Mouse (Mus musculus): ENCODE data around the gene Mon1a. TPM values are rescaled to one million over a fixed set of nuclear protein-coding genes. Genes with fewer than 3 reads are reported as not detected.

Mon1a gene
- total RNA-seq, 4 experiments from 2014 or later = 10.8 to 14.7 (median 11.9) TPM

DNA sequence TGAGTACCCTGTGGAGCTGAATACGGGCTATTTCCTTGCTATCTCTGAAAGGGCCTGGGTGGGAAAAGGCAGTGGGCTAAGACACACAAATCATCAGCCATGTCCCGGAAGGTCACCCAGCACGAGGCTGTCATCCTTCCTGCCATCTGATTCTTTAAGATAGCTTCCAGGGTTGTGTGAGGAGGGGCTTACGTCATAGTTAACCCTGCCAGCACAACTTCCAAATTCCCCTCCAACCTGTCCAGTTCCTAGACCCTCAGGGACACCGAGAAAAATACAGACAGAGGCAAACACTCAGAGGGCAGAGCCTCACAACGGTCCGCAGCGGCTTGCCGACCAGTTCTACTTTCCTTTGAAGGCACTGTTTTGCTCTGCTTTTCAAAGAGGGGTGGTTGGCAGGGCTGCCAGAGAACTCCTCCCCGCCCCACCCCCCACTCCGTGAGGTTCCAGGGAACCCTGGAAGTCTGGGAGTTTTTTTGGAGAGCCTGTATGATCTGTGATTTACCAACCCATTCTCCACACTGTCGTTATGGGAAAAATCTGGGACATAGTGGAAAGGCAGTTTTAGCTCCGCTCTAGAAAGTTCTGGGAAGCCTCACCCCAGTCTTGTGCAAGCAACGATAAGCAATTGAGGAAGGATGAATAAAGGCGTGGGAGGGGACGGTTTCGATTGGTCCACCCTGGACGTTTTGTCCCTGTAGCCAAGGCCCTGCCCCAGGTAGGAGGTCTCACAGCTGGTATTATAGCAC is 20.6 kb downstream of the Mon1a start:
- no peak for DNase-seq (ENCODE audit: low spot score in 2 of 2)

DNA sequence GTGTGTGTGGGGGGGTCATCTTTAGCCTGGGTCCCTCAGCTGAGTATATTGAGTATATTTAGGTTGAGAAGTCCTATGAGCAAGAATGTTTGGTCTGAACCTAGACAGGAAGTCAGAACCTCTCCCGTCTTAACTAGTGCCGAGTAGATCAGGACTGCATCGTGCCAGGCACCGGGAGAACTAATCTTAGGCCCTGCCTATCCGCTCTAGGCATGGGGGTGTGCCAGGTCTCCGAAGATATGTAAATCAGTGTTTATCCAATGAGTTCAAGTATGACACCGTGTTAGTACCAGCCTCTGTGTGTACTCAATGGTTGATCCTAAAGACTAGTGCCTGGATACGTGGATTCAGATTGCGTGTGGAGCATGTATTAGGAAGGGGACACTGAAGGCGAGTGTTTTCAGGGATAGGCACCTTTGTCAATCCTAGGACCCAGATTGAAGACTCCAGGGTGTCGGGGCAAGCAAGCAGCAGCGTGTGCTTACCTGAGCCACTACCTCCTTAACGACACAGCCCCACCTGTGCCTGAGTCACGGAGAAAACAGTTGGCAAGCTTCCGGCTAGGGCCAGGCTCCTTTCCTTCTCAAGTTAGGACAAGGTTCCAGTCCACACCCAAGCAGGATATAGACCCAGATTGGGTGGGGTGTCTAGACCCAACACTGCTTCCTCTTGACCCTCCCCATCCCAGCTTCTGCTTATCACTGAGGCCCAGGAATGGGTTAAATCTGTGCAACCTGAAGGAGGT is 22.2 kb downstream of the Mon1a start:
- DNase-seq (ENCODE audit: low spot score in 2 of 2) = no peak

GRCm38 (mm10) chr9:107914764-107915420 is 26.9 kb downstream of the Mon1a start:
- DNase-seq (ENCODE audit: low spot score in 2 of 2) = no peak

GRCm38 (mm10) chr9:107917895-107918608 is 30.1 kb downstream of the Mon1a start:
- no peak for DNase-seq (ENCODE audit: low spot score in 2 of 2)

- DNase-seq (ENCODE audit: low spot score in 2 of 2) = no peak
Measured at GRCm38 (mm10) chr9:107918884-107919283, 30.9 kb downstream of the Mon1a start.

GRCm38 (mm10) chr9:107919441-107919840 is 31.5 kb downstream of the Mon1a start:
- no peak for DNase-seq (ENCODE audit: low spot score in 2 of 2)

- peak in 1 of 2 experiments; percentile 23 for DNase-seq (ENCODE audit: low spot score in 2 of 2)
Measured at GRCm38 (mm10) chr9:107923021-107923420, 35.1 kb downstream of the Mon1a start.

DNA sequence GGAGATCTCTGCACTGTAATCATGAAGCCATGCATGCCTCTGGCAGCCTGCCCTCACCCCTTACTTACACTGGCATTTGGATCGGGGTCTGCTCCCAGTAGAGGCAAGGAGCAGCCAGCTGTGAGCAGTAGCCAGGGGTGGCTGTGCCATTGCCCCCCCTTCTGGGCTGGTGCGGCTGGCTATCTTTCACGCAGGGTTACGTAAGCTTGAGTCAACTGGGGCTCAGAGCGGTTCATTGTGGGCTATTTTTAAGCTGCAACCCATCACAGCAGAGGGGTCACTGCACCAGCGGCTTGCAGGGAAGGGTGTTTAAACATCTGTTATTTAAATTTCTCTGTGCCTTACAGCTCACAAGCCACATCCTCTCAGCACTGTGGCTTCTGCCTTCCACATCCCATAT is 36.0 kb downstream of the Mon1a start:
- peak; percentile 34 to 59 for DNase-seq (ENCODE audit: low spot score in 2 of 2)

DNA sequence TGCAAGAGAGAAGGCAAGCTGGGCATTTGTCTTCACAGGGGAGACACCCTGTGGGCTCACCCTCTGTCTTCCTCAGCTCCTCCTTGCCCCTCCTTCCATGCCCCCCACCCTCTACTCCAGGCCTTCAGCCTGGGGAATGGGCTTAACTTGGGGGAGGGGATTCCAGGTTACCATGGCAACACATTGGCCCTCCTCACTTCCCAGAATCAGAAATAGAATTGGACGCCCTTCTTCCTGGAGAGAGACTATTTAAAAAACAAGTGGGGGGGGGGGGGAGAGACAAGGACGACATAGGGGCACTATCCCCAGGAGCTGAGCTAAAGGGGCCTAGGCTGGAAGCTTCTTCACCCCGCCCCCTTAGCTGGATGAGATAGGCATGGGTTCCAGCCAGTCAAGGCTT is 37.3 kb downstream of the Mon1a start:
- no peak for DNase-seq (ENCODE audit: low spot score in 2 of 2)

- no peak for DNase-seq (ENCODE audit: low spot score in 2 of 2)
Measured at GRCm38 (mm10) chr9:107926920-107927420, 39.0 kb downstream of the Mon1a start.

DNA sequence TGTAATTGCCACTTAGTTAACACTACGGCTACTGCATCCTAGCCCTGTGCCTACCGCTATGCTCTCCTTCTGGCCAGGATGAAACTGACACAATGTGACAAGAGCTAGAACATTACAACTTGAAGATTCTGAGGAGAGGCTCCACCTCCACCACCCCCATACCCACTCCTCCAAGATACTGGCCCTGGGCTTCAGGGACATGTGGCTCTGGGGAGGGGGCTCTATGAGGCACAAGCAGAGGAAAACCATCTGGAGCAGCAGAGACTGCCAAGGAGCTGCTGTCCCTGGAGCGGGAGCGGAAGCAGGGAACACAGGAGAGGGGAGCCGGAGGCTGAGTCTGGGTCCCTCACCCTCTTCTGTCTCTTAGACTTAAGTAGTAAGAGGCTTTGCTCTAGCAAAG is 39.8 kb downstream of the Mon1a start:
- DNase-seq (ENCODE audit: low spot score in 2 of 2) = no peak

DNA sequence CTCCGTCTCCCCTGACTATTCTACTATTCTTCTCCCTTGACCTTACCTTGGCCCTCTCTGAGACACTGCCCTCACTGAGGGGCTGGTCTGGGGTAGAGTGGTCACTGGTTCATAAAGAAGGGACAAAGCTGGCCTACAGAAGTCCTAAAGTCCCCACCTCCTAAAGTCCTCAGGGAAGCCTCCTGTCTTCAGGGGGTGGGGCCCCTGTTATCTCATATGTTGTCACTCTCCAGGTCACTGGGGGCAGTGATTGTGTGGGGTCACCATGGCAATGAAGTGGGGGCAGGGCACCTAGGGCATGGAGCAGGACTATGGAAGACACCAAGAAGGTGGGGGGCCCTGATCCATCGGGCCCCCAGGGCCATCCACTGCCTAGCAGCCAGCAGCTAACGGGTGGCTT is 40.2 kb downstream of the Mon1a start, which contains the start of gene Actl11:
Actl11 (plus strand) TSS at position 301 of the 400 bp plus-strand sequence.
- no peak for DNase-seq (ENCODE audit: low spot score in 2 of 2)

- no peak for DNase-seq (ENCODE audit: low spot score in 2 of 2)
Measured at GRCm38 (mm10) chr9:107932221-107932620, 44.3 kb downstream of the Mon1a start.

DNA sequence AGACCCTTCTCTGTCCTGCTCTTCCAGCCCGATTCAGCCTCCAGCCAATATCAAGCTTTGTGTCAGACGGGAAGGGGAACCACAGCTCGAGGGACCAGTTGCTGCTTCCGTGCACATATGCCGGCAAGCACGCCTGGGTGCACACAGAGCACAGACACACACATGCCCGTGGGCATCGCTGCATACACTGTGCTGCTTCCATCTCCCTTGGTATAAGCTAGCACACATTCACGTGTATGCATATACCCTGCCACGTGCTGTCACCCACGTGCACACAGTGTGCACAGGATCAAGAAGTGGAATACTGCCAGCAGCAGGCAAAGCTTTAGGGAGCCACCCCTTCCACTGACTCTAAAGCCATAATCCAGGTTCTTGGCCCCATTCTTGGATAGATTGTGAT is 46.2 kb downstream of the Mon1a start:
- DNase-seq (ENCODE audit: low spot score in 2 of 2) = no peak

DNA sequence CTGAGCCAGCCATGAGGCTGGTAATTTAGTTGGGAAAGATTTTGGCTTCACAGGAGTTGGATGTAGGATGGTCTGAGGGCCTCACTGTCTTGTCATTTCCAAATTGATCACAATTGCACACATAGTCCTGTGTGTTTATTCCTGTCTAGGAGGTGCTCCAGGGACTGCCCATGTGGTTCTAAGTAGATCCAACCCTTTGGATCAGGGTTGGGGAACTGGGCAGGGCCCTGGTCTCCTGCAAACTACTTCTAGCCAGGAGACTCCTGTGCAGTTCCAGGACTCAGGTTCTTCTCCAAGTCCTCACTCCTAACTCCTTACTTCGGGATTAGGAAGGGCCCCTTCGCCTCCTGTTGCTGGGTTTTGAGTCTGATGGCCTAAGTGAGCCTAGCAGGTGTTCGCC is 47.4 kb downstream of the Mon1a start, which contains the start of gene Camkv:
Camkv (plus strand) TSS at position 301 of the 400 bp plus-strand sequence.
- no peak for DNase-seq (ENCODE audit: low spot score in 2 of 2)

- no peak for DNase-seq (ENCODE audit: low spot score in 2 of 2)
Measured at GRCm38 (mm10) chr9:107935790-107936214, 47.9 kb downstream of the Mon1a start.

GRCm38 (mm10) chr9:107936215-107936822 is 48.4 kb downstream of the Mon1a start:
- DNase-seq (ENCODE audit: low spot score in 2 of 2) = no peak

- no peak for DNase-seq (ENCODE audit: low spot score in 2 of 2)
Measured at GRCm38 (mm10) chr9:107936831-107937230, 48.9 kb downstream of the Mon1a start.

GRCm38 (mm10) chr9:107947241-107948194 is 59.6 kb downstream of the Mon1a start:
- peak; percentile 21 to 48 for DNase-seq (ENCODE audit: low spot score in 2 of 2)
